Mouse (Mus musculus): Measurements from ENCODE around the gene Tgfbr2.

DNA sequence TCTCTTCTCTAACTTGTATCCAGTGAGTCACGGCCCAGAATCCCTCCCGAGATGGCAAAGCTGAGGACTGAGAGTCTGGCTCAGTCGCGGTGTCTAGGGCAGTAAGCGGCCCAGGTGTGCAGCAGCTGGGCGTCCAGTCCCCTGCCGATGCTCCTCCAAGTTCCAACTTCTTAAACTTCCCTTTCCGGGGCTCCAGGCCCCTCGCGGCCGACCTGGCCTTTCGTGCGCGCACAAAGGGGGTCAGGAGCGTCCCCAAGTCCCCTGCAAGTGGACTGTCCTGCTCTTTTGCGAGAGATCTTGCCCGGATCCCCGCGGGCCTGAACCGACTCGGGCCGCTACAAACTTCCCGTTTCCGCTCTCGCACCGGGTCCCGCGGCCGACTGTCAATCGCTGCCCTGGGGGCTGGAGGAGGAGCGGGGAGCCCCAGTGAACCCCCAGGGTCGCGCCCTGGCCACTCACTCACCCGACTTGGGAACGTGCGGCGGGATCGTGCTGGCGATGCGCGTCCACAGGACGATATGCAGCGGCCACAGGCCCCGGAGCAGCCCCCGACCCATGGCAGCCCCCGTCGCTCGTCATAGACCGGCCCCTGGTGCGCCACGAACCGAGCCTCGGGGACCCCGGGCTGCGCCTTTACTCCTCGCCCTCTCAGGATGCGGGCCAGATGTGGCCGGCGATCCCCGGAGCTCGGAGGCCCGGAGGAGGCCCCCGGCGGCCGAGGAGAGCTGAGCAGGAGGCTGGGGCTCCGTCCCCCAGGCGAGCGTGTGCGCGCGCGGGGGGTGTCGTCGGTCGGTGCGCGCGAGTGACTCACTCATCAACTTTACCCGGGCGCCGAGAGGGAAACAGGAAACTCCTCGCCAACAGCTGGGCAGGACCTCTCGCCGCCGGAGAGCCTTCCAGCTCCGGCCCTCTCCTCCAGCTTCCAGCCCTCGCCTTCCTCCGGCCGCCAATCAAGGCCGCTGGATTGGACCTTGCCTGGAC is at the start of gene Tgfbr2:
- TF ChIP-seq CTCF (conservative IDR thresholded peaks at IDR 0.05; ENCODE audit: insufficient read depth, insufficient read length, low read depth, low read length) (no peak), POLR2A (IDR thresholded peaks at IDR 0.05; ENCODE audit: low read depth, low read length) (no peak)

All from kidney, adult 2 months (tissue).